Mouse (Mus musculus) G1E (cell line): Measurements from ENCODE around the gene Naa30.

Experiments used
- CTCF ChIP-seq: IDR thresholded peaks from 2 replicates; pipeline ENCODE4 v1.5.1; 2012; ENCODE audit warnings: low read depth, low read length, inconsistent platforms, mixed read lengths
- GATA1 ChIP-seq: IDR thresholded peaks from 2 replicates; pipeline ENCODE4 v1.6.1; 2012; ENCODE audit warnings: borderline replicate concordance, low read length, inconsistent platforms, mixed read lengths
- GATA2 ChIP-seq: IDR thresholded peaks from 2 replicates; pipeline ENCODE4 v1.6.1; 2012; ENCODE audit warnings: low read depth, low read length, inconsistent platforms, borderline replicate concordance
- POLR2AphosphoS5 ChIP-seq: IDR thresholded peaks from 2 replicates; pipeline ENCODE4 v1.6.1; 2012; ENCODE audit warnings: low read depth, low read length, inconsistent platforms; ENCODE audit not compliant: insufficient replicate concordance

DNA sequence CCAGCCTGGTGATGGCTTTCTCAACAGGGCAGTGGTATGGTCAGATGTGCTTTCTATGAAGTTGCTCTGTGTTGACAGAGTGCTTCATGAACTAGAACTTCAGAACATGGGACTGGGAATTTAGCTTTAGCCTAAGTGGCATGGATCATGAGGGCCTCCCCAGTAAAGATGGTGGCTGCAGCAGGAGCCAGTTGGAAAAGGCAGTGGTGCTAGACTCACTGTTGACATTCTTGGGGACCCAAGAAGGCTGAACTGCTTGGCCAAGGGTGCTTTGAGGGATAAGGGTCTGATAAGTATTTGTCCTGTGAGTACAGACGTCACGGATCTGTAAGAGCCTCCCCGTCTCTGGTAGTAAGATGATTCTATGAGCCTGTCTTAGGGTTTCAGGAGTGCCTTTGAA is 59.8 kb downstream of the Naa30 start:
- TF ChIP-seq CTCF (no peak), GATA1 (no peak), GATA2 (no peak), POLR2AphosphoS5 (no peak)
